In the genomic region with DNA sequence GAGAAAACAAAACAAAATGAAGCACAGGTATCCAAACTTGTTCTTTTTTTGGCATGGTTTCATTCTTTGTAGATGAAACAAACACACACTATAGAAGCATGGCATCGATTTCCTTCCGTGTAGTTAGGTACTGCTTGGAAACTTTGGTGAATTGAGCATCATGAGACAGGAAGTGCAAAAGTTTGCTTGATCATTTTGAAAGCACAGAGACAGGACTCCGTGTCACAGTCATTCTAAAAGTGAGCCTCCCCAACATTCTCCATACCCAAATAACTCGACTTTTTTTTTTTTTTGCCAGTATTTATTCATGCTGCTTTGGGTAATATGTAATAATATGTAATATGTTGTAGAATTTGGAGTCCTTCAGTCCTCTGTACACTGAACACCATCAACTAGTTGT, we compare ENCODE assay signal across 20 mouse cellular contexts. TPM values are rescaled to one million over a fixed set of nuclear protein-coding genes. Genes with fewer than 3 reads are reported as not detected.
"Had no signal": no experiment of that assay in that cellular context is flagged by ENCODE, and none has a peak within 500 bp of the region (broad histone marks: within the 10 kb centered on the region; RNA-seq: fewer than 3 reads in every experiment).

No protein-coding gene starts in this region.

- H3K27ac ChIP-seq: kidney, embryonic 15.5 days; limb, embryonic 12.5 days; liver, embryonic 12.5 days; liver, embryonic 15.5 days; macrophage; midbrain, embryonic 13.5 days; neural tube, embryonic 13.5 days; stomach, embryonic 15.5 days had no signal

- H3K9ac ChIP-seq: kidney, embryonic 15.5 days; limb, embryonic 12.5 days; liver, embryonic 12.5 days; liver, embryonic 15.5 days; stomach, embryonic 15.5 days had no signal

- H3K36me3 ChIP-seq: kidney, embryonic 15.5 days; limb, embryonic 12.5 days; liver, embryonic 12.5 days; liver, embryonic 15.5 days; midbrain, embryonic 13.5 days; neural tube, embryonic 13.5 days; stomach, embryonic 15.5 days had no signal

- H3K9me3 ChIP-seq: kidney, embryonic 15.5 days; limb, embryonic 12.5 days; liver, embryonic 12.5 days; liver, embryonic 15.5 days; midbrain, embryonic 13.5 days; neural tube, embryonic 13.5 days; stomach, embryonic 15.5 days had no signal

- H3K4me3 ChIP-seq: myocyte had no signal

- DNase-seq: kidney, postnatal 10 days; layer of hippocampus, postnatal 36 days; liver; lung, adult 18-20 months; right cerebral cortex, postnatal 25 days; spleen, adult 18-20 months; thymus, adult 2 months; thymus, postnatal 14 days; thymus, postnatal 4 days had no signal

RNA-seq across cellular contexts. Expression of a gene that starts 1.2 kb away (rescaled TPM):
- total RNA-seq: megakaryocyte, adult 5-6 weeks; monocyte, adult 5-6 weeks had no signal
- polyA plus RNA-seq: macrophage had no signal
